15 mouse cellular contexts compared by ENCODE assay signal in genomic region chr7:132304424-132305085, GRCm38 (mm10). TPM values are rescaled to one million over a fixed set of nuclear protein-coding genes. Genes with fewer than 3 reads are reported as not detected.
DNase-seq lines count a peak whose midpoint lies in the region; ATAC-seq and TF ChIP-seq lines count a peak whose summit lies in the region.
"Had no signal": no experiment of that assay in that cellular context is flagged by ENCODE, and none has a peak within 500 bp of the region (broad histone marks: within the 10 kb centered on the region; RNA-seq: fewer than 3 reads in every experiment).

No protein-coding gene starts in this region.

- H3K27ac ChIP-seq in liver, embryonic 13.5 days: no peak overlapping the region
- no peak overlapping the region; the same call in 1 of the 2 replicates for H3K27ac ChIP-seq in gastrocnemius, adult 2 months
- H3K27ac ChIP-seq: embryonic facial prominence, embryonic 12.5 days; forebrain, embryonic 10.5 days; heart, adult 2 months had no signal

- no peak overlapping the region for H3K4me3 ChIP-seq in liver, embryonic 13.5 days (replicated peaks)
- no peak overlapping the region for H3K4me3 ChIP-seq in gastrocnemius, adult 2 months
- H3K4me3 ChIP-seq: embryonic facial prominence, embryonic 12.5 days; forebrain, embryonic 10.5 days; heart, adult 2 months had no signal

- H3K4me2 ChIP-seq in liver, embryonic 13.5 days: no peak overlapping the region
- H3K4me2 ChIP-seq: embryonic facial prominence, embryonic 12.5 days; liver, embryonic 11.5 days had no signal

- TF ChIP-seq CTCF in gastrocnemius, adult 2 months (IDR thresholded peaks at IDR 0.05): no peak

- peaks cover 51% of the 10 kb centered on the region for H3K4me1 ChIP-seq in liver, embryonic 13.5 days (replicated peaks)

- no peak for DNase-seq in liver, embryonic 13.5 days
- DNase-seq in liver: no peak
- DNase-seq in CD4-positive helper T cell, adult 2 months (ENCODE audit: low read depth, low spot score): peak; percentile 17
- DNase-seq in thymus, adult 18-20 months: peak; percentile 30 to 33
- DNase-seq in gastrocnemius, postnatal 14 days: no peak
- DNase-seq in adipocyte (ENCODE audit: low spot score): no peak
- no peak for DNase-seq in gastrocnemius, adult 2 months
- DNase-seq: cerebellum, postnatal 14 days; heart, adult 2 months; kidney, adult 9 months had no signal

- H3K9me3 ChIP-seq in liver, embryonic 13.5 days (replicated peaks): no peaks in the 10 kb centered on the region
- H3K9me3 ChIP-seq: embryonic facial prominence, embryonic 12.5 days; forebrain, embryonic 10.5 days had no signal

- H3K27me3 ChIP-seq in liver, embryonic 13.5 days: no peaks in the 10 kb centered on the region
- H3K27me3 ChIP-seq: embryonic facial prominence, embryonic 12.5 days had no signal

- H3K36me3 ChIP-seq in liver, embryonic 13.5 days: no peaks in the 10 kb centered on the region
- H3K36me3 ChIP-seq: embryonic facial prominence, embryonic 12.5 days; forebrain, embryonic 10.5 days had no signal

- 38% methylated on average over 8 of the region's 8 CpGs for WGBS in liver, embryonic 13.5 days (ENCODE audit: insufficient replicate concordance)

- intact Hi-C loops in gastrocnemius, postnatal 14 days (cut with DNase I; ENCODE audit: low total_unique reads): no loop called here
- intact Hi-C loops in gastrocnemius, adult 2 months (cut with DNase I): loop anchor here (5.0 kb wide), 1 partner anchor 57 kb away; no protein-coding TSS in a partner anchor

- no peak overlapping the region for H3K9ac ChIP-seq in liver, embryonic 13.5 days
- H3K9ac ChIP-seq: embryonic facial prominence, embryonic 12.5 days had no signal

- 0 out of 2 replicates have a peak, but pooled peaks have one; percentile 36 for ATAC-seq in liver, embryonic 13.5 days (ENCODE audit: low read depth)
- peak; percentile 44 for ATAC-seq in megakaryocyte, adult 5-6 weeks (ENCODE audit: poor library complexity, severe bottlenecking)
- ATAC-seq: midbrain, embryonic 16.5 days had no signal

RNA-seq across cellular contexts. Expression of gene Chst15, which starts 12.5 kb away (rescaled TPM):
- 4.6 and 5.5 TPM in 2 replicates for polyA plus RNA-seq in liver, embryonic 13.5 days (2015; fragmentation: Nextera tagmentation; extraction: Ambion mirVana)
- total RNA-seq in megakaryocyte, adult 5-6 weeks (2015): 14.0 and 14.6 TPM in 2 replicates
- 12.9 and 17.1 TPM in 2 replicates for total RNA-seq in megakaryocyte, adult 5-6 weeks (2017)
- 1 to 10 TPM; 5.8 to 8.4 TPM for total RNA-seq in gastrocnemius, postnatal 14 days (2021)
- total RNA-seq in gastrocnemius, adult 2 months (2021): 1 to 10 TPM; 2.6 to 3.0 TPM

Comparison
In these comparisons a context has a peak if more than half of its experiments do, and no peak if none do; other contexts are left out.
1. DNase-seq: peak in CD4-positive helper T cell, adult 2 months (single experiment) and thymus, adult 18-20 months (2 of 2); none in liver, embryonic 13.5 days (single experiment), liver (single experiment), gastrocnemius, postnatal 14 days (single experiment), adipocyte (single experiment) and gastrocnemius, adult 2 months (single experiment).